ENCODE assay signal across 8 mouse cellular contexts in the genomic region with DNA sequence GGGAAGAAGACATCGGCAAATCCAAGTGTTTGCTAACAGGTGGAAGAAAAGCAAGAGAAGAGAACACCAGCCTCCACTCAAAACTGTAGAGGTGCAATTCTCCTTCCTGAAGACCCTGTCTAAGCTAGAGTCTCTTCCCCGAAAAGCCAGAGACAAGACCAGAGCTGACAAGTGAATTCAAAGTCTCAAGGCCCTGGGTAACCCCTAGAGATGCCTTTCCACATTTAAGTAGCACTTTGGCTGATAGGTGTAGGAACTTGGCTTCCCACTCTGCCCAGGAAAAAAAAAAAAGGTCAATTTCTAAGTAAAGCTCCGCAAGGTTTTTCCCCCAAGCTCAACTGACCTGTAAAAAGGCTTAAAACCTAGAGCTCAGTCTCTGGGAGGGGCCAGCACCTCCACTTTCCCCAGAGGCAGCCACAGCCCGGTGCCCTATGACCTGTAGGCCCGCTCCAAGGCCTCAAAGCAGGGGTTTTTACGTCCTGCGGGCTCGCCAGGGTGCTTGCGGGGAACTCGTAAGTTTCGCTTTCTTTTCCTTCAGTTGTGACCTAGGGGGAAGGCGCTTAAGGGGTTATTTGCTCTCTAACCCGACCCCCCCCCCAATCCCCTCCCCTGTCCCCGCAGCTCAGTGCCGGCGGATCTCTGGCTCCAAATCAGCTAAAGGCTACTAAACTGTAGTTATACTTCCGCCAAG. TPM values are rescaled to one million over a fixed set of nuclear protein-coding genes. Genes with fewer than 3 reads are reported as not detected.
DNase-seq lines count a peak whose midpoint lies in the region; ATAC-seq lines count a peak whose summit lies in the region.
"Had no signal": no experiment of that assay in that cellular context is flagged by ENCODE, and none has a peak within 500 bp of the region (broad histone marks: within the 10 kb centered on the region; RNA-seq: fewer than 3 reads in every experiment).

No protein-coding gene starts in this region.

- H3K27me3 ChIP-seq in kidney, embryonic 15.5 days: peaks cover 98% of the 10 kb centered on the region
- H3K27me3 ChIP-seq in embryonic facial prominence, embryonic 10.5 days (replicated peaks; ENCODE audit: low read depth, poor library complexity, severe bottlenecking): peaks cover 100% of the 10 kb centered on the region
- H3K27me3 ChIP-seq in embryonic facial prominence, embryonic 15.5 days: peaks cover 81% of the 10 kb centered on the region
- peaks cover 100% of the 10 kb centered on the region for H3K27me3 ChIP-seq in liver, embryonic 13.5 days

- DNase-seq in kidney, adult 18-20 months: no peak
- DNase-seq in embryonic facial prominence, embryonic 10.5 days (ENCODE audit: low spot score): peak; percentile 55
- DNase-seq in liver, embryonic 13.5 days: no peak
- no peak for DNase-seq in frontal cortex, postnatal 14 days (ENCODE audit: low spot score in 2 of 2)
- DNase-seq: gastrocnemius, postnatal 10 days had no signal

- H3K27ac ChIP-seq in kidney, embryonic 15.5 days: peak overlapping the region; percentile 56; the same call in 1 of the 2 replicates
- H3K27ac ChIP-seq in embryonic facial prominence, embryonic 10.5 days (replicated peaks): peak overlapping the region; percentile 40
- H3K27ac ChIP-seq in embryonic facial prominence, embryonic 15.5 days (replicated peaks): peak overlapping the region; percentile 24; the same call in 1 of the 2 replicates
- H3K27ac ChIP-seq in liver, embryonic 13.5 days: no peak overlapping the region

- no peaks in the 10 kb centered on the region for H3K9me3 ChIP-seq in kidney, embryonic 15.5 days (replicated peaks)
- no peaks in the 10 kb centered on the region for H3K9me3 ChIP-seq in embryonic facial prominence, embryonic 10.5 days
- no peaks in the 10 kb centered on the region for H3K9me3 ChIP-seq in embryonic facial prominence, embryonic 15.5 days (replicated peaks)
- H3K9me3 ChIP-seq in liver, embryonic 13.5 days (replicated peaks): no peaks in the 10 kb centered on the region

- ATAC-seq in kidney, embryonic 15.5 days (replicated peaks; ENCODE audit: low FRiP score): no peak
- ATAC-seq in embryonic facial prominence, embryonic 15.5 days (ENCODE audit: insufficient number of reproducible peaks, low FRiP score, low TSS enrichment, low read depth): no peak
- ATAC-seq in liver, embryonic 13.5 days (ENCODE audit: low read depth): no peak
- no peak for ATAC-seq in activated CD4-positive, CD25-positive, alpha-beta regulatory T cell, adult 4 months

- H3K36me3 ChIP-seq in kidney, embryonic 15.5 days: no peaks in the 10 kb centered on the region
- no peaks in the 10 kb centered on the region for H3K36me3 ChIP-seq in embryonic facial prominence, embryonic 10.5 days (replicated peaks)
- H3K36me3 ChIP-seq in embryonic facial prominence, embryonic 15.5 days: no peaks in the 10 kb centered on the region
- no peaks in the 10 kb centered on the region for H3K36me3 ChIP-seq in liver, embryonic 13.5 days

- peak overlapping the region; percentile 33 for H3K4me3 ChIP-seq in kidney, embryonic 15.5 days (replicated peaks)
- peak overlapping the region; percentile 44 for H3K4me3 ChIP-seq in embryonic facial prominence, embryonic 10.5 days
- H3K4me3 ChIP-seq in embryonic facial prominence, embryonic 15.5 days (replicated peaks): peak overlapping the region; percentile 30
- peak overlapping the region; percentile 7; the same call in 1 of the 2 replicates for H3K4me3 ChIP-seq in liver, embryonic 13.5 days (replicated peaks)

- WGBS in kidney, embryonic 15.5 days: 3% methylated on average over 17 of the region's 17 CpGs
- WGBS in embryonic facial prominence, embryonic 10.5 days: 3% methylated on average over 17 of the region's 17 CpGs
- 26% methylated on average over 17 of the region's 17 CpGs for WGBS in embryonic facial prominence, embryonic 15.5 days
- WGBS in liver, embryonic 13.5 days (ENCODE audit: insufficient replicate concordance): 5% methylated on average over 17 of the region's 17 CpGs

- H3K4me1 ChIP-seq in kidney, embryonic 15.5 days: peaks cover 54% of the 10 kb centered on the region
- H3K4me1 ChIP-seq in embryonic facial prominence, embryonic 10.5 days: peaks cover 63% of the 10 kb centered on the region
- H3K4me1 ChIP-seq in embryonic facial prominence, embryonic 15.5 days: peaks cover 40% of the 10 kb centered on the region
- peaks cover 18% of the 10 kb centered on the region for H3K4me1 ChIP-seq in liver, embryonic 13.5 days (replicated peaks)

- peak overlapping the region; percentile 74 for H3K4me2 ChIP-seq in kidney, embryonic 15.5 days
- H3K4me2 ChIP-seq in embryonic facial prominence, embryonic 15.5 days (replicated peaks): peak overlapping the region; percentile 64
- H3K4me2 ChIP-seq in liver, embryonic 13.5 days: peak overlapping the region; percentile 31

- H3K9ac ChIP-seq in kidney, embryonic 15.5 days: peak overlapping the region; percentile 23; the same call in 1 of the 2 replicates
- no peak overlapping the region for H3K9ac ChIP-seq in embryonic facial prominence, embryonic 15.5 days
- H3K9ac ChIP-seq in liver, embryonic 13.5 days: no peak overlapping the region

RNA-seq across cellular contexts. Expression of a gene that starts 2.6 kb away (rescaled TPM):
- 2.8 and 4.1 TPM in 2 replicates for polyA plus RNA-seq in kidney, embryonic 15.5 days (2015; fragmentation: Nextera tagmentation; extraction: Ambion mirVana)
- polyA plus RNA-seq in embryonic facial prominence, embryonic 10.5 days (2016; fragmentation: Nextera tagmentation; extraction: Ambion mirVana): 8.3 and 8.5 TPM in 2 replicates
- 13.4 and 15.4 TPM in 2 replicates for polyA plus RNA-seq in embryonic facial prominence, embryonic 15.5 days (2015; fragmentation: Nextera tagmentation; extraction: Ambion mirVana)
- polyA plus RNA-seq in liver, embryonic 13.5 days (2015; fragmentation: Nextera tagmentation; extraction: Ambion mirVana): 0.03 TPM in 1 of 2 replicates, not detected in the other
- not detected for polyA plus RNA-seq in activated CD4-positive, CD25-positive, alpha-beta regulatory T cell, adult 4 months (2017; shearing (Covaris generic))
